Mouse (Mus musculus): ENCODE data around the gene Wasf1.

DNA sequence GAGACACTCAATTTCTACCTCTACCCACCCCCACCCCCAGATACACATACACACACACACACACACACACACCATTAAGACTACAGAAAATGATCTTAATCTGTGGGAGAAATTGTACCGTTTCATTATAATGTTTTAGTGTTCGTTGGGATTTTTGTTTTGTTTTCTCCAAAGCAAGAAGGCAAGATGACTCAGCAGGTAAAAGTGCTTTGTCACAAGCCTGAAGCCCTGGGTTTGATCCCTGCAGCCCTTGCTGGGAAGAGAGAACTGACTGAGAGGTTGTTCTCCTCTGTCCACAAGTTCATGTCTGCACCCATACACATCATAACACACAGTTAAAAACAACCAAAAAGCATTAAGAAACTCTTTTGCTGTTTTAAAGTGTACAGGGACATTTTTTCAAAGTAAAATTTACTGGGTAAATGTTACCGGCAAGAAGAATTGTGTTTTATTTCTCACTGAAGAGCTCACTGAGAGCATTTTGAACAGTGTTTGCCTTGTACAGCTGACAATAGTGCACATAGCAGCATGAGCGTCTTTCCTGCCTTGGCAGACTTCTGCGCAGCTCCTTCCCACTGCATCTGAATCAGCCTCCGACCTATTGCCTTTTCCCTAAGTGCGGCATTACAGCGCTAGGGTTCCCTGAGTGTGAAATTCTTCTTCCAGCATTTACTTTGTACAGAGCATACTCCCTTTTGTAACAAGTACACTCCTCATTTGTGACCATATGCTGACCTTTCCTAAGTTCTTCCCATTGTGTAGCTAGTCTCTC is 35.6 kb downstream of the Wasf1 start:
- no peak for TF ChIP-seq CTCF (IDR thresholded peaks at IDR 0.05; ENCODE audit: borderline replicate concordance, control insufficient read depth, extremely low read depth, insufficient read depth, low read length, poor library complexity)
- TF ChIP-seq POLR2A (IDR thresholded peaks at IDR 0.05; ENCODE audit: control insufficient read depth, extremely low read depth, insufficient read depth, low read length, poor library complexity) = no peak
